Mouse (Mus musculus): ENCODE measurements around the gene Ecd.

Gene Ecd

DNA sequence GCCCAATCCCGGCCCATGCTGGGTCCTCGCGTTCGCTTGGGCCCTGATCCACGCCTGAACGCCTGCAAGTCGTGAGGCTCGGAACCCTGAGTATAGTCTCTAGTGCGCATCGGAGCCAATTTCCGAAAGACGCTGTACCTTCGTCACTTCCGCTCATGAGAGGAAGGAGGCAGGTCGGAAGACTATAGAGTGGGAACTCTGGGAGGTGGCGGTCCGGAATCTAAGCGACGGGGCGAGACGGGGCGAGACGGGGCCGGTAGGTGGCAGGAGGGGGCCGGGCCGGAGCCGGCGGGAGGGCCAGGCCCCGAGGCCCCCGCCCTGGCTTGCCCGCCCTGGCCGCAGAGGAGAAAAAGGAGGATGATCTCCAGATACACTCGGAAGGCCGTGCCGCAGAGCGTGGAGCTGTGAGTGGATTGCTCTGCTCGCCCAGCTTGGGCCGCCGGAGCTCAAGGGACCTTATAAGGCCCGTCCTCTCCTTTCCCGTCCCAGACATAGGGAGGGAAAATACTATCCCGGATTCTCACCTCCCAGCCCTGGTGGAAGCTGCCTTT, at the start of gene Ecd, which contains the start of gene Fam149b:
Ecd (minus strand) TSS at position 131 of the 551 bp plus-strand sequence.
Fam149b (plus strand) TSS at position 172 of the 551 bp plus-strand sequence.
- peak; percentile 98 for DNase-seq (ENCODE audit: low read depth, low spot score)

- DNase-seq (ENCODE audit: low read depth, low spot score): no peak
These were observed 49.3 kb upstream of the Ecd start for GRCm38 (mm10) chr14:20397220-20397619.

- DNase-seq (ENCODE audit: low read depth, low spot score): peak; percentile 98
These were observed 45.4 kb upstream of the Ecd start, which contains the start of gene Mrps16 for GRCm38 (mm10) chr14:20393205-20393913. Gene Mrps16, minus strand, starts transcription at chr14:20393634.

GRCm38 (mm10) chr14:20392326-20392725, 44.4 kb upstream of the Ecd start:
- DNase-seq (ENCODE audit: low read depth, low spot score): no peak

DNA sequence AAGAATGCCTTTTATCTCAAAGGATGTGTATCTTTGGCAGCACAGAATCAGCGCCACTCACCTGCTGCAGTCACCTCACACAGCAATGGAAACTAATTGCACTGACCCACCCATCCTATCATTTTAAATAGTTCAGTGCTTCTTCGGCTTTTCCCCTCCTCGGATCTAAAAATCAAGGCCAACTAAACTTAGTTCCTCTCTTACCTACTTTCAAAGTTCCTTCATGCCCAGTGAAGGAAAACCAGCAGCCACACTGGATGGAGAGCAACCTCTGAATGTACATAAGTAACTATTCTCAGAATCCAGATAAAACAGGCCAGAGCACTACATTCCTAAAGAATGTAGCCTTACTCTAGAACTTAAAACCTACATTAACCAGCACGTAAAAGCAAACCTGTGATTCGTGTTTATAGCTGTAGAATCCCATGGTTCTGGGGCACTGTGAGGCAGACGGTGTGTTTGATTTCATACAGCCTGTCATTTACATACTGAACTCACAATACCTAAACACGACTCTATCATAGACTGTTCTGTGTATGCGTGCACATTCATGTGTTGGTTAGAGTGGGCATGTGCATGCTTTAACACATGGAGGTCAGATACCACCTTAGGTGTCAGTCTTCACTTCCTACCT, 41.6 kb upstream of the Ecd start:
- no peak for DNase-seq (ENCODE audit: low read depth, low spot score)

DNA sequence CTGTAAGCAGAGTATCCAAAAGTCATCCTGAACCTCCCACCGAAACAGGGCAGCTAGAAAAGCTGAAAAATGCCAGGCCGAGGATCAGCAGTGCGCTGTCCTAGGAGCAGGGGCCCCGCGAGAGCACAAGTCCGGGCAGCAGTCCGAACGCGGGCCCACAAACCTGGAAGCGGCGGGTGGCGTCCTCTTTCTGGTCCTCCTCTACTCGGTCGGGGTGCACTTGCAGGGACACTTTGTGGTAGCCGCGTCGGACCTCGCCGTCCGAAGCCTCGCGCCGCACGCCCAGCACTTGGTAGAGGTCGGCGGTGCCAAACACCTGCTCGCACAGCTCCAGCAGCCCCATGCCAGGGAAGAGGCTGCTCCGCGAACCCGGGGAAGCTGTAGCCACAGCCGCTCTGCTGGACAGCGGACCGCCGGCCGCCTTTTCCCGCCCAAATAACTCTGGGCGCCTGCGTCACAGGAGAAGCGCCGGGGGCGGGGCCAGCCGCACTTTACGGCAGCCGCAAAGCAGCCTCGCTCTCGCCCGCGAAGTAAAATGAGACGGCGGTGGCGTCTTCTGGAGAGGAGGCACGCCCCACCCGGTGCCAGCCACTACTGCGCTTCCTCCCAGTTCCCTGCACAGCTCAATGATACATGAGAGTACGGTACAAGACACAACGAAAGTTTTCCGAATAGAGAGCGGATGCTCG, 40.7 kb upstream of the Ecd start, which contains the start of gene Dnajc9:
Dnajc9 (minus strand) TSS at position 470 of the 689 bp plus-strand sequence.
- DNase-seq (ENCODE audit: low read depth, low spot score): peak; percentile 95

GRCm38 (mm10) chr14:20379753-20380430, 32.0 kb upstream of the Ecd start:
- peak; percentile 90 for DNase-seq (ENCODE audit: low read depth, low spot score)

DNA sequence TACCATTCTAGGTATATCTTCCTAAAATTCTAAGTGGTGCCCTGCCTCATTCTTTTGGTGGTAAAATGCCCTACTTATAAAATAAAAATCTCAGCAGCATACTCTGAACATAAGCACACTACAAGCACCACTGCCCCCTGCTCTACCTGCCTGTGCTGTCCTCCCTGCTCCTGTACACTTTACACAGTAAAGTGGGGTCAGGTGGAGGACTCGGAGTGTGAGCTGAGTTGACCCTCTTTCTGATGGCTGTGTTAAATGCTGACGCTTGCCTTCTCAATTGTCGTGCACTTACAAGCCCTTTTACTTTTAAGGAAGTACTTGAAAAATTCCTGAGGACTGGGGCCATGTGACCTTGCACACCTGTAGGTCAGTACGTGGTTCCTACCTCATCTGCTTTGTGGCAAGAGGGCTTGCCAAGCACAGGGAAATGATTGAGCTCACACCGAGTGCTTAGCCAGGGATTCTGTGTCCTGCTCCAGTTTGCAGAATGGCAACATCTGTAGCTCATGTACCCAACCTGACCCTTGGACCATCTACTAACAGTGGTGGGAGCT, 31.2 kb upstream of the Ecd start:
- peak; percentile 79 for DNase-seq (ENCODE audit: low read depth, low spot score)

DNA sequence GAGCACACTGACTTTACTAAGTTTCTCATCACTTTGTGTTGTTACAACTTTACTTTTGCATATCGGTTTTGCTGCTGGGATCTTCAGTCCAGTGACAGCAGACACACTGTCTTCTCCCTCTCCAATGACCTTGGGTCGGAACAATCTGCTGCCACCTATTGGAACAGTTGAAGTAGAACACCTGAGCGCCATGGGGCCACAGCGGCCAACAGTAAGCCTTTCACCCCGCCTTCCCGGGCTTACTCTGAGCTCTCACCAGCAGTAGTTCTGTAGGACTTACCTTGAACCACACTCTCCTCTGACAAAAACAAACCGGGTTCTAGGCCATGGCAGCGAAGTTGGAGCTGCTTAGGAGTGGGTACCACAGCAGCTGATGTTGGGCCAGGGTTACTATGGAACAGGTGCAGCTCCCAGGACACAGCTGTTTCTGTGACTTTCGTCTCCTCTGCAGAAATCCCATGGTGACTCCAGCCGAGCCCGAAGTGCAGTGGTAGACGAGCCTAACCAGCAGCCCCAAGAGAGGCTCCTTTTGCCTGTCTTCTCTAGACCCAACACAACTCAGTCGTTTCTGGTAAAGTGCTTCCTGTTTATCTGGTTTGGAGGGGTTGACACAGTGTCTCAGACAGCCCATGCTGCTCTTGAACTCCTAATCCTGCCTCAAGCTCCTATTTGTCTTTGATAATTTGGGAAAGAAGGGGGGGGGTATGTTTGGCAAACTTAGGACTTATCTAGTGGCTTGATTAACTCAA, 30.6 kb upstream of the Ecd start:
- peak; percentile 90 for DNase-seq (ENCODE audit: low read depth, low spot score)

DNA sequence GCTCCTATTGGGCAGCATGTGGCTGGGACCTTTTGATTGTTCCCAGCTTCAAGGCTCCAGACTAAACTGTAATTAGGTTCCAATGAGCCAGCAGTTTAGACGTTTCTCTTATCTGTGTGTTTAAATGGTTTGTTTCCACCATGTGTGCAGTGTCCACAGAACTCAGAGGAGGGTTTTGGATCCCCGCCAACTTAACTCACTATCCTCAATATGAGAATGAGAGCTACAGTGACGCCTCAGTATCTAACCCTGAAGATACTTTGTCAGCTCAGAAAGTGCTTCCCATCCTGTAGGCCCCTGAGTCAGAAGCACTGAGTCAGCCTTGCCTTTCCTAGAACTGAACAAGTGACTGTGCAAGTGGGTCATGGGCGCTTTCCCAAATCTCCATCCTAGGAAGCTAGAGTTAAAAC, 29.2 kb upstream of the Ecd start:
- no peak for DNase-seq (ENCODE audit: low read depth, low spot score)

DNA sequence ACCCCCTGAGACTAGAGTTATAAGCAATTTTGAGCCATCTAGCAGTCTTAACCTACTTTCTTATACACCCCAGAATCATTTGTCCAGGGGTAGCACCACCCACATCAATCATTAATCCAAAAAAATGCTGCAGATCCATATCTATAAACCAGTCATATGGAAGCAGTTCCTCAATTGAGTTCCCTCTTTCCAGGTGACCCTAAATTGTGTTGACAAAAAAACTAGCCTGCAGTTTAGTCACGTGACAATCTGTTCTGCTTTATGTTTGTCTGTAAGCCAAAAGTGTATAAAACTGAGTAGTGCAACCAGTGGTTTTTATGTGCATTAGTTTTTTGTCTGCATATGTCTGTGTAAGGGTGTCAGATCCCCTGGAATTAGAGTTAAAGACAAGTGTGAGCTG, 23.9 kb upstream of the Ecd start:
- no peak for DNase-seq (ENCODE audit: low read depth, low spot score)

GRCm38 (mm10) chr14:20370798-20371197, 22.9 kb upstream of the Ecd start:
- DNase-seq (ENCODE audit: low read depth, low spot score): peak; percentile 90

GRCm38 (mm10) chr14:20368271-20368670, 20.4 kb upstream of the Ecd start:
- peak; percentile 42 for DNase-seq (ENCODE audit: low read depth, low spot score)

DNA sequence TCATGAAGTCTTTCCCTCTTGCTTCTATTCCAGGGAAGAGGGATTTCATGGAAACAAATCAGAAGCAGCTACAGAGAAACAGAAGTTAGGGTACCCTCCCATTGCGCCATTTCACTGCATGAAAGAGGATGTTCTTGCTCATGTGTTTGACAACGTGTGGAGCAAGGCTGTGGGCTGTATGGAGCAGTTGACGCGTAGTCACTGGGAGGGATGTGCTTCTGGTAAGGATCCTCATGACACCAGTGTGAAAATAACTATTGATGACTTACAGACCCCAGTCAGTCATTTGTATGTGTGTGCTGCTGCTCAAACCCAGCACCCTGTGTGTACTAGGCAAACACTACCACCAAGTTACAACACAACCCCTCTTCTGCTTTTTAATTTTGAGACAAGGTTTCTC, 15.3 kb upstream of the Ecd start:
- DNase-seq (ENCODE audit: low read depth, low spot score): no peak

DNA sequence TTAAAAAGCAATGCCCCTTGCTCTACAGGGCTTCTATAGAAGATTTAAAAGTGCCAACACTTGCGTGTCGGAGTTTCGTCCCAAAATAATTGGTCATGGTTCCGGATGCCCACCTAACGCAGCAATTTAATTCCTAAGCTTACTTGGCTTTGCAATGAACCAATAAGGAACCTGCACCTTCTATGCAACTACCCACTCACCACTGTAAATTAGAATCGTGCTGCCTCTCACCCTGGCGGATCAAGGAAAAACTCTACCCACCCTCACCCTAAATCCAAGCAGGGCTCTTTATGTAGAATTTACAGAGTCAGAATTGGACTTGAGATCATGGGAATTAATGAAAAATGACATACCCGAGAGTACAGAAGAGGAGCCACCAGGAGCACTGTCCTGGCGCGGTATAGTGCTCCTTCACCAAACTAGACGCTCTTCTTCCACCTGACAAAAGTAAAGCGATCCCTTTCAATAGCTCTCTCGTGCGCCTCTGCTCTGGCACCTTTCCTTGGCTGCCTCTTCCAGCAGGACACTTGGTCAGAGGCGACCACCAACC, 405 bp downstream of the Ecd start:
- no peak for DNase-seq (ENCODE audit: low read depth, low spot score)

GRCm38 (mm10) chr14:20345885-20346284, 2.0 kb downstream of the Ecd start:
- no peak for DNase-seq (ENCODE audit: low read depth, low spot score)

DNA sequence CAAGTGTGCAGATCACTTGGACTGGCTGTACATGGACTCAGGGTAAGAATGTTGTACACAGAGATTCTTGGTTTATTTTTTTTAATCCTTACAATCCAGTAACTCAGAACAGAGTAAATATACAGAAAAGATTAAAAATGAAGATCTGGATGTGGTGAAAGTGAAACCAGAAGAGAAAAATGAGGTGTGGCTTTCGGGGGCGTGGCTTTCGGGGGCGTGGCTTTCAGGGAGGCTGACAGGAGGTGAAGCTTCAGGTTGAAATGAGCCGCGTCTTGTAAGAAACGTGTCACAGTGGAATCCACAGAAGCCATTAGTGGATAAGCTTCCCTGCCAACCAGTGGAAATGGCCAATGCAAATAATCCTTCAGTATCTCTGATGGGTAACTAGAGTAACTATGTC, 7.1 kb downstream of the Ecd start:
- peak; percentile 84 for DNase-seq (ENCODE audit: low read depth, low spot score)

DNA sequence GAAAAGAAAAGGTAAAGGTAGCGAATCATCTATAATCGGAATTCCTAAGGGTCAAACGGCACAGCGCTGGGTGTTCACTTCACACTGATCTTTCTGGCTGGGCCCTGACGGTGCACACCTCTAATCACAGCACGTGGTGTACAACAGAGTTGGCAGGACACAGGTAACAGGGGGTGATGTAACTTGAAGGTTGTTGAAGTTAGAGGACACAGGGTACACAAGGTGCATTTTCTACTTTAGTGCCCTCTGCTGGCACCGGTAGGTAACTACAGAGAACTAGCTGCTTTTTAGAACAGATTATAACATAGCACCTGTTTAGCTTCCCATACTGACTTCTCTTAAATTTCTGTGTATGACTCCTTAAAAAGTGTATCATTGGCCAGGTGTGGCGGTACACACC, 7.8 kb downstream of the Ecd start:
- peak; percentile 80 for DNase-seq (ENCODE audit: low read depth, low spot score)

DNA sequence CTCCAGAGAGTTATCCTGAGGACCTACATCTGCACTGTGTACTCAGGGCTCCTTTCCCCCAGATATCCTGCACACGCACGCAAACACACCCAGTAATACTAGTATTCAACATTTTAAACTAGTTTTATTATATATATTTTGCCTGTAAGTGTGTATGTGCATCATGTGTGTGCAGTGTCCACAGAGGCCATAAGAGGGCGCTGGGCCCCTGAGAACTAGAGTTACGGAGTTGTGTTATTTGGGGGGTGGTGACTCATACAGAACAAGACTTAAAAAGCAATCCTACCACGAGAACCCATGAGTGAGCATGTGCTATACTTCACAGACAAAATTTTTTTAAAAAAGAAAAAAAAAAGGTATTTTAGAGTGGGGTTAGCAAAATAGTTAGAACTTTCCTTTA, 8.5 kb downstream of the Ecd start:
- no peak for DNase-seq (ENCODE audit: low read depth, low spot score)

DNA sequence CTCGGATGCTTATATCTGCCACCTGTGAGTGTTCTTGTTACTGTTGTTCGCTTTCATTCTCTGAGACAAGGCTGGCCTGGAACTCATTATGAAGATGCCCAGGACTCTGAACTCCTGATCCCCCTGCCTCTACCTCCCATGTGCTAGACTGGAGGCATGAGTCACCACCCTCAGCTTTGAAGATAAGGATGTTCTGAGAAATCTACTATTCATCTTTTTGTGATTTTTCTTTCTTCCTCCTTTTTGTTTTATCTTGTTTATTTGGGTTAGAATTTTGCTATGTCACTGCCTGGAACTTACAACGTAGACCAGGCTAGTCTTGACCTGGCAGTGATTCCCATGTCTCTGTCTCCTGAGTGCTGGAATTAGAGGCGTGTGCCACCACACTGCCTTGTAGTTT, 16.6 kb downstream of the Ecd start:
- no peak for DNase-seq (ENCODE audit: low read depth, low spot score)
